Mouse (Mus musculus) testis, postnatal 10 days (tissue): ENCODE results near the gene Iqcg.
A peak's percentile ranks its signal among the peaks of the same experiment; 100 is the strongest.
"Not testable (repeated sequence)": the region's sequence is repeated elsewhere in the genome, so short reads cannot be mapped to it uniquely, and the experiment has no call there.

Source experiments
- DNase-seq: peaks from one replicate; pipeline ENCODE4 v3.0.0; 2021; ENCODE audit warnings: low spot score

The Iqcg gene

DNA sequence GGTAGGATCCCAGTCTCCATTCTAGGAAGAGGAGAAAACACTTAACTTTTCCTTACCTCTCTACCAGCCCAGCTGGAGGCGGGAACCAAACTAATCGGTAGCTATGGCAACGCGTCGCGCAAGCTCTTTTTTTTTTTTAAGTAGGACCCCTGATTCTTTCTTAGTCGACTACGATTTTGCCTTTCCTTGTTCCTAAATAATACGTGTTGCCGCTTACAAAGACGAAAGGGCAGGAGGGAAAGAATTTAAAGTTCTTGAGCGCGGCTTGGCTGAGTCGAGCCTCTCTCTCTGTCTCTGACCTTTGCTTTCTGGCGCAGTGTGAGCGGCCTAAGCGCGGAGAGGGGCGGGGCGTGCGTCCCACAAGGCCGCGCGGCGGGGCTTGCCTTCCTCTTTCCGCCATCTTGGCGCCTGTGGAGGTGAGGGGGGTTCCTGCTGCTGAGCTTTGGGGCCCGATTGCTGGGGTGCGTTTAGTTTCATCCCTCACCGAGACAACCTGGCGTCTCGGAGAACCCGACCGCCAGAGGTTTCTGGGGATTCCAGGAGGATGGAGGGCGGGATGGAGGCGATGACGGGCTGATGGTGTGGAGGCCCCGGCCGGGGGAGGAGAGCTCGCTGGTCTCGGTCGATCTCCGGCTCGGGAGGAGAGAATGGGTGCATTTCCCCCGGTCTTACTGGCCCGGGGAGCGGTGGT, at the start of gene Iqcg, which contains the start of gene Rpl35a:
Gene Iqcg, minus strand, starts transcription at position 124 of the 691 bp plus-strand sequence.
Gene Rpl35a, plus strand, starts transcription at position 359 of the 691 bp plus-strand sequence.
- DNase-seq: peak; percentile 95

DNA sequence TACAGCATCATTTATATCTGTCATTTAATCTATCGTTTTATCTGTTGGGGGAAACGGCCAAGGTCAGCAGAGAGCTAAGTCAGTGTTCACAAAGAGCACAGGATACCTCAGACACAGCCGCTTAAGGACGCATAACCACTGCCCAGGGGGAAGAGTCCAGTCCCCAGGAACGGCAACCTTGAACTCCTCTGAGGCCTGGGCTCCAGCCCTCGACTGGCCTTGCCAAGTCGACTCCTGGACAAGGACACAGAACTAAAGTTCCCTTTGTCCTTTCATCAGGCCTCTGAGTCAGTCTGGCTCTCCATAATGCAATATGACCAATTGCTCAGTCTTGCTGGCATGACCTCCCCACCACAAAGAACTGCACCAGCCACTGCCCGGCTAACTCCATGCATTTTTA, 29.6 kb upstream of the Iqcg start:
- no peak for DNase-seq

DNA sequence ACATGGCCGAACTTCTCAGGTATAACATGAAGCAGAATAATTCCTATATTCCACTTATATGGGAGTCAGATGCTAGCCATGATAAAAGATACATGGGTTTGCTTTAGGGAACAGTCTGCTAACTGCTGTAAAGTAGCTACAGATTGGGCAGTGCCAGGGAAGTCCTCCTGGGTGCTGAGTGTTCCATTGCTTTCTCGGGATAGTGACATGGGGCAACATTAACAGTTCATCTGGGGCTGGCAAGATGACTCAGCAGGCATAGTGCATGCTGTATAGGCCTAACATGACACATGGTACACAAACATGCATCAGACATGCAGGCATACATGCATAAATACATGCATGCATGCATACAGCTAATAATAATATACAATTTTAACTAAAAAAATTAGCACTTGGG, 28.0 kb upstream of the Iqcg start:
- no peak for DNase-seq

DNA sequence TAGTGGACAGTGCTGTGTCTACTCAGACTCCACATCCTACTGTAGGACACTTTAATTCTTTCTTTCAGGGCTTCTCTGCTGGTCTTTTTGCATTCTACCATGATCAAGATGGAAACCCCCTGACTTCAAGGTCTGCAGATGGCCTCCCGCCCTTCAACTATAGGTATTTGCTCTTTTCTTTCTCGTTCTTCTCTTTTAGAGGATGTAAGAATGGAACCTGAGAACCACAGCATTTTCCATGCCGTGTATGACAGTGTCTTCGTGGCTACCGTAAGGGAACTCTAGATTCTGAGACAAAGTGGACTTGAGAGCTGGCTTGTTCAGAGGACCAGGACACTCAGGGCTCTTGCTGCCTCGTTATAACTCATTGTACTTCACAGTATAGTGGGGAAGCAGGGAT, 26.9 kb upstream of the Iqcg start:
- DNase-seq: no peak

DNA sequence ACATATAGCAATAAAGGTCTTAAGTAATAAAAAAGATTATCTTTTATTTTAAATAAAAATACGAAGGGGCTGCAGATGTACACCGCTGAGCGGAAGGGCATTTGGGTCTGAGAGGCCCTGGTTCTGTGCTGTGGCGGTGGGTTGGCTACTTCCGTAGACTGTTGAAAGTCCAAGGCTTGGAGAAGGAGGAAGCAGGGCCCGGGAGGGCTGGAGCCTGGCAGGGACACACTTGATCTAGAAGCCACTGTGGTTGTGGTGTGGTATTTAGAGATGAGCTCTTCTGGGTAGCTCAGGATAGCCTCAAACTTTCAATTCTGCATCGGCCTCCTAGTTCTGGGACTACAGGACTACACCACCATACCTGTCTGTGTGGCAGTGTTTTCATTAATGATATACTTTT, 24.0 kb upstream of the Iqcg start:
- no peak for DNase-seq

DNA sequence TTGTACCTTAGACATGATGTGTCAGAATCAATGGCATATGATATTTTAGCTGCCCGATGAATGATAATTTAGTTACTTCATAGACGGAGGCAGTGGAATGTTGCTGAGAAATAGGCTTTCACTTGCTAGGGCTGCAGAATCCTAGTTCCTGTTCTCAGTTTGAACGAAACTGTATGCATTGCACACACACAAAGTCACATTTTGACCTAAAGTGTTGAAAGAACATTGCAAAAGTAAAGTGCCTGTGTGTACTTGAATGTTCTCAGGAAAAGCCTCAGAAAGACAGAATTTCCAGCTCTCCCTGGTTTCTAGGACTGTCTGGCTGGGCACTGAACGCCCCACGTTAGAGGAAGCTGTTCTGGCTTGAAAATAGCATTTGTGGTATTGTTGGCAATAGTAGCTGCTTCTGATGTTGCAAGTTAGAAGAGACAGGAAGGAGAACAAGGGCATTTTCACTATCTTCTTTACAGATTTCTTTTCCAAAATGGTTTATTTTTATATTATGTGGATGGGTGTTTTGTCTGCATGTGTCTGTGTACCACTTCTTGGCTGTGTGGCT, 21.1 kb upstream of the Iqcg start:
- no peak for DNase-seq

DNA sequence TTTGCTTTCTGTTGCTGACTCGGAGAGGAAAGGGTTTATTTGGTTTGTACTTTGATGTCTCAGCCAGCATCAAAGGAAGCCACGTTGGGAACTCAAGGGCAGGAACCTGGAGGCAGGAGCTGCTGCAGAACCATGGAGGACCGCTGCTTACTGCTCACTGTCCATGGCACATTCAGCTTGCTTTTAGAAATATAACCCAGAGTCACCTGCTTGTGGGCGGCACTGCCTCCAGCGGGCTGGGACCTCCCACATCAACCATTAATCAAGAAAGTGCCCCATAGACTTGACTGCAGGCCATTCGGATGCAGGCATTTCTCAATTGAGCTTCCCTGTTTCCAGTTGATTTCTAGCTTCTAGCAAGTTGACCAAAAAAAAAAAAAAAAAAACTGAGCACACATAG, 20.1 kb upstream of the Iqcg start:
- DNase-seq: no peak

DNA sequence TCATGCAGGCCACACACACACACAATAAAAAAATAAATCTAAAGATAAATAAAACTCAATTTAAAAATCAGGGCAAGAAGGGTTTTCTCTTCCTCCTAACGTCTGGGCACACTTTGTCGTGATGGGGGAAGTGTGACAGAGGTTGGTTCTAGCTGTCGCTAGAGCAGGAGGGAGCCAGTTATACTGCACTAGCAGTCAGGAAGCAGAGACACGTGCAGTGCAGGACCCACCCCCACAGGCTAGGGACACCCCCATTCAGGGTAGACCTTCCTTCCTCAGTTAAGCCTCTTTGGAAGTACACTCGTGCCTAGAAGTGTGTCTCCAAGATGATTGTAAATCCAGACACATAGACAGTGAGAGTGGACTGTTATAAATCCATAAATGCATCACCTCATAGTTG, 18.9 kb upstream of the Iqcg start:
- DNase-seq: no peak

DNA sequence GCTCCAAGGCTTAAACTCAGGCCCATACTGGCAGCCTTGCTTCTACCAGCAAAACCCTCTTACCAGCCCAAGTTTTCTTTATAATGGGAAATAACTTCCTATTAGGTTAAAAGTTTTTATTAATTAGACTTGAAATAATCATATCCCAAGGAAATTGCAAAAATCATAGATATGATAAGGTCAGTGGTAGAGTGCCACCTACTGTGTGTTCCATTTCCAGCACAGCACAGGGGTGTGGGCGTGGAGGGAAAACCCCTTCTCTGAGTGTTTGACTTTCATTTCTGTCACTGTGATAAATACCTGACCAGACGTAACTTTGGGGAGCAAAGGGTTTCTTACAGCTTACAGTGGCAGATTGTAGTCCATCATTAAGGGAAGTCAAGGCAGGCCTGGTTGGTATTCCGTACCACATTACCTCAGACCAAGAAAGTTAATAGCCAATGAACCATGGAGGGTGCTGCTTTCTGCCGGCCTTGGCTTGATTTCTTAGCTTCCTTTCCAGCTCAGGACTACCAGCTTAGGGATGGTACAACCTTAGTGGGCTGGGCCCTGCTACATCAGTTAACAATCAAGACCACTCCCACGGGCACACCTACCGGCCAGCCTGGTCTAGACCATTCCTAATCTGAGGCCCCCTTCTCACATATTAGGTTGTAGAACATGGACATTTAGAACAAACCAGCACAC, 17.0 kb upstream of the Iqcg start:
- DNase-seq: no peak

DNA sequence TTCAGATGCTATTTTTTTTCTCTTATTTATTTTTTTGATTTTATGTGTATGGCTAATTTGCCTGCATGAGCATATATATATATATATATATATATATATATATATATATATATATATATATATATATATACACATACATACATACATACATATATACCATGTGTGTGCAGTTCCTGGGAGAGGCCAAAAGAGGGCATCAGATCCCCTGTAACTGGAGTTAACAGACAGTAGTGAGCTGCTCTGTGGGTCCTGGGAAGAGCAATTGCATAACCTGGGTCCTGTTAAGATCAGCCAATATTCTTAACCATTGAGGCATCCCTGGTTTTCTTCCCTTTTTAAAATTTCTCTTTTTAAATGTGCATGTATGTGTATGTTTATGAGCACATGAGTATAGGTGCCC, 14.9 kb upstream of the Iqcg start:
- no peak for DNase-seq

DNA sequence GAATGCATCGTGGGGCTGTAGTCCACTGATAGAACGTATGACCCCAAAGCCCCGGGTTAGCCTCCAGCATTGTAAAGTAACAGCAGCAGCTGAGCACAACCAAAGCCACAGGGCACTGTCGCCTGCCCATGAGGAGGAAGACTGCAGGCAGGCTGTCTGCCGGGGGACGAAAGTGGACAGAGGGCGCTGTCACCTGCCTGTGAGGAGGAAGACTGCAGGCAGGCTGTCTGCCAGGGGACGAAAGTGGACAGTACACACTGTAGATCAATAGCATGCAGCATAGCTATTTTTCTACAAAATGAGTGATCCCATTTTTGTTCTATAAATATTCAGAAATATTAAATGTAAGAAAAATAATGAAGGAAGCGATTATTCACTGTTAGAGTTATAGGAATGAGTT, 8.6 kb upstream of the Iqcg start:
- no peak for DNase-seq

DNA sequence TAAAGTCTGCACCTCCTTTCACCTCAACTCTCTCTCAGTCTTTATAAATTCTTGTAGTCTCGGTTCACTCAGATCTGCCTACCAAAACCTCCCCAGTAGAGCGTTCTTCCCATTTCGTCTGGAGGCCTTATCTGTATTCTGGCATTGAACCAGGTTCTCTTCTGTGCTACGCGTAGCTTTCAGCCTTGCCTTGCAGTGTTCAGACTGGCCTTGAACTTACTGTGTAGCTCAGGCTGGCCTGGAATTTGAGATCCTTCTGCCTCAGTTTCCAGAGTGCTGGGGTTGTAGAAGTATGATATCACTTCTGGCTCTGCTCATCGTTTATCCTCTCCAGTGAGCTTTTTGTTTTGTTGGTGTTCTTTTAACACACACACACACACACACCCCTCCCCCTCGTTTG, 7.2 kb upstream of the Iqcg start:
- no peak for DNase-seq

DNA sequence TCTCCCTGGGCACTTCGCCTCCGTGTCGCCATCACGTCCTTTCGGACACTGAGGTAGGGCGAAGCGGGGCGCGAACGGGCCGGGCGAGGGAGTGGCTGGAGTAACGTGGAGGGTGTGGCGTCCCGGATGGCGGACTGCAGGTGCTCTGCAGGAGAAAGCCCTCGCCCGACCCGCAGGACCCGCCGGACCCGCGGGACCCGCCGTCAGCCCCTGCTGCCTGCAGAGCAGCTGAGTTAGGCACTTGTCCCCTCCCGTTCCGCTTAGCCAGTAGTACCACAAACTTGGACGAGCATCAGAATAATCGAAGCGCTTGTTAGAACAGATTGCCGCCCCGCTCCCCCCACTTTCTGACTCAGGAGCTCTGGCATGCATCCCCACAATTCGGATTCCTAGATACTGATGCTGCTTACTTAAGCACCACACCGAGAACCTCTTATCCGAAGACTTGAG, 6.7 kb upstream of the Iqcg start:
- DNase-seq: peak; percentile 78

DNA sequence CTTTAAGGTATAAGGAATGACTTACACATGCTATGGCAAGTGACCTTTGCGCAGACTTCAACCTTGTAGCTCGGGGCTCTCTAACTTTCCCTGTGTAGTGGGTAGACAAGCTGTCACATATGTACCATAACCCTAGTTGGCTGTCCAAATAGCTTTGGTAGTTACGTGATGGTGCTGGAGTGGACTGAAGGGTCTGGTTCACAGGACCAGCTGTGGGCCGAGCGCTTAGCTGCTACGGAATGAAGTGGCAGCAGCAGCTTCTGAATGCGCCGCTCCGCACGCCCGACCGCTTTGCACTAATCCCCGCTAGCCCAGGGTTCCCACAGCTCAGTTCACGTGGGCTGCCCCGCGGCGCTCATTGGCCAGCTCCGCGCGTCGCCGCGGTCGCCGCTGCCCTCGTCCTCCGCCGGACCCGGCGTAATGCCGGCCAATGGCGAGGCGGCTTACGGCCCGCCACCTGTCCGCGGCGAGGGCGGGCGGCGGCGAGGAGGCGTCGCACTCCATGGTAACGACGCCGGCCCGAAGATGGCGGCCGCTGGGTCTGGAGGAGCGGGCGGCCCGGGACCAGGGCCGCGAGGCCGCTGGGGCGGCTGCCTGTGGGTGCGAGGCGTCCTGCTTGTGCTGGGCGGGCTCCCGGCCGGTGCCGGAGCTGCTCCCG, 6.1 kb upstream of the Iqcg start, which contains the start of gene Lmln:
Gene Lmln, plus strand, starts transcription at position 498 of the 658 bp plus-strand sequence.
- peak; percentile 88 for DNase-seq

DNA sequence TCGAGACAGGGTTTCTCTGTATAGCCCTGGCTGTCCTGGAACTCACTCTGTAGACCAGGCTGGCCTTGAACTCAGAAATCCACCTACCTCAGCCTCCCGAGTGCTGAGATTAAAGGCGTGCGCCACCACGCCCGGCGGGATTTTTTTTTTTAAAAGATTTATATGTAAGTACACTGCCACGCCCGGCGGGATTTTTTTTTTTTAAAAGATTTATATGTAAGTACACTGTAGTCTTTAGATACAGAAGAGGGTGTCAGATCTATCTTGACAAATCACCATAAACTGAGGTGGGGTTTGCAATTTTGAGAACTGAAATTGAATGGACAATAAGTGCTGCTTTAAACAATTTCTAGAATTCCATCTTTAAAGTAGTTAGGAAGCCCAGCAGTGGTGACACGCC, 5.4 kb upstream of the Iqcg start:
- no peak for DNase-seq

DNA sequence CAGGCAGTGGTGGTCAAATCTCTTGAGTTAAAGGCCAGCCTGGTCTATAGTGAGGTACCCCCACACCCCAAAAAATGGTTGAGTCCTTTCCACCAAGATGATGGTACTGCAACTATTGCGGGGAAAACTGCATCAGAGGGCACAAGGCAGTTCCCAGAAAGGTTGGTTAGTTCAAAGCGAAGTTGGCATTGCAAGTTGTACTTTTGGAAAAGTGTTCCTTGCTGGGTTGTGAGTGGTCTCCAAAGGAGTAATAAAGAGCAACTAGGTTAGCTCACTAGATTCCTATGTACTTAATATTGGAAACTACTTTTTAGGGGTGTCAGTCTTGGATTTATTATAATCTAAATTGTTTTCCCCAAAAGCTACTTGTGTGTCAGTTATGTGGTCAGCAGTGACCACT, 4.9 kb upstream of the Iqcg start:
- no peak for DNase-seq

DNA sequence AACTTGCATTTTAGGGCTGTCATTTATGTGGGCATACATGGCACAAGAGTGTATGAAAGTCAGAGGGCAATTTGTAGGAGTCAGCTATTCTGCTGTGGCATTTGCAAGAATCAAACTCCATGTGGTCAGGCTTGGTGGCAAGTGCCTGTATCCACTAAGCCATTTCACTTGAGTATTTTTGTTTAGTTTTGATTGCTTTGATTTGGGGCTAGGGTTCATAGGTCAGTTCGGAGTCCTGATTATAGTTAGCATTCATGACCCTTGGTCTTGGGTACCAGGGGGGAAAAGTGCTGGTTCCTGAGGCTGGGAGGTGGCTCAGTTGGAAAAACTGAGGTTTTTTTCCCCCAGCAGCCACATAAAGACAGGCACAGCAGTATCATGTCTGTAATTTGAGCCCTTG, 3.5 kb upstream of the Iqcg start:
- DNase-seq: no peak

DNA sequence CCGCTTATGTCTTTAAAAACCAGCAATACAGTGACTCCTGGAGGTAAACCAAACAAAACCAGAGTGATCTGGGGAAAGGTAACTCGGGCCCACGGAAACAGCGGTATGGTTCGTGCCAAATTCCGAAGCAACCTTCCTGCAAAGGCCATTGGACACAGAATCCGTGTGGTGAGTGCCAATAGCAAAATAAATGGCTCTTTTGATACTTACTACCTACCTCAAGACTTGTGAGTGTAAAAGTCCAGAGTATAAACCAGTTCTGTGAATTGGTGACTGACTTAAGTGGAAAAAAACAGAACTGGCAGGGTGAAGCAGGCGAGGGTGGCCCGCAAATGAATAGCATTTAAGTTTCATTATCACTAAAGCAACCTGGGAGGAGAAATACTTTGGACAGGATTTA, 2.6 kb upstream of the Iqcg start:
- not testable (repeated sequence) for DNase-seq

DNA sequence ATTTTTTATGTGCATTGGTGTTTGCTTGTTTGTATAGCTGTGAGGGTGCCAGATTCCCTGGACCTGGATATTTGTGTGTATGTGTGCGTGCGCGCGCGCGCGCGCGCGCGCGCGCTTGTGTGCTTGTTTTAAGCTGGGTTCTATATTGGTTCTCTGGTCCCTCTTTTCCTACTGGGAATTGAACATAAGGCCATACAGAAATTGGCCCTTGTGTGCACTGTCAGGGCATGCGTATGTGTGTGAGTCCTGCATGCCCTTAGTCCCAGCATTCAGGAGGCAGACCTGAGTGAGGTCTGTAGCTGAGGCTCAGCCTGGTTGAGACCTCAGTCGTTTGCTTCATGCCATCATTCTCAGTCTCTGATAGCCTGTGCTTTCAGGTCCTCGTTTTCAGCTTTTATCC, 2.0 kb upstream of the Iqcg start:
- DNase-seq: no peak

DNA sequence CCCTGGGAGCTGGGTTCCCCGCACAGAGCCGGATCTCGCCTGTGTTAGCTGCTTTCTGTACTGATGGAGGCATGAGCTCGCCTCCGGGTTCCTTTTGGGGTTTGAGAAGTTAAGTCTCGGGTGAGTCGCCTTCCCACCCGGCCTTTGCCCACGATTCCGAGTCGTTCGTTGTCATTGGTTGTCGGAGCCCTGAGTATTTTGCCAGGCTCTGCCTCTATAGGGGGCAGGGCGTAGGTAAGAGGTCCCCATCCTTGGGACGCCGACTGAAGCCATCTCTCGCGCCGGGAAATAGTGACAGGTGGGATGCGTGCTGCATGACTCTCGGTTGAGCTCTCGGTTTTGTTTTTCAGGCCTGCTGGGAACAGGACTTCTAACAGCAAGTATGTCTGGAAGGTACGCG, 768 bp upstream of the Iqcg start:
- no peak for DNase-seq

DNA sequence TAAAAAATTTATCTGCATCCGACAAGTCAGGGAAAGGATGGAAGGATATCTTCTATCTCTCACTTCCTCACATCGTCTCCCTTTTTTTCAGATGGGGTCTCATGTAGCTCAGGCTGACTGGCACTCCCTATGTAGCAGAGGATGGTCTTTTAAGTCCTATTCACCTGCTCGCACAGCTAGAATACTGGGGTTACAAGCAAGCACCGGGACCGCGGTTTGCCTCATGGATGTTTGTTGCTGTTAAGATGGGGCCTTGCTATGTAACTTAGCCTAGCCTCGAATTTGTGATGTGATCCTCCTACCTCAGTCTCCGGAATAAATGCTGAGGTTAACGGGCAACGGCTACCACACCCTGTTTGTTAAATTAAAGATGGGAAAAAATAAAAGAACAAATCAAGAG, 363 bp downstream of the Iqcg start:
- DNase-seq: no peak

DNA sequence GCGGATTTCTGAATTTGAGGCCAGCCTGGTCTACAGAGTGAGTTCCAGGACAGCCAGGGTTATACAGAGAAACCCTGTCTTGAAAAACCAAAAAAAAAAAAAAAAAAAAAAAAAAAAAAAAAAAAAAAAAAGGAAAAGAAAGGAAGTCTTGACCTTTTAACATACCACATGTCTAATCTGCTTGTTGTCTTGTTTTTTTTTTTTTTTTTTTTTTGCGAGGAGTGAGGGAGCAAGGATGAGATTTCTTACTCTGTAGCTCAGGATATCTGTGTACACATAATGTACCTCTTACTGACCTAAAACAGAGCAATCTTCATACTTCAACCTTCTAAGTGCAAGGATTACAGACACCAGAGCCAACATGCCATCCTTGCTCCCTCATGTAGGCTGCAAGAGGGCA, 1.1 kb downstream of the Iqcg start:
- DNase-seq: not testable (repeated sequence)

DNA sequence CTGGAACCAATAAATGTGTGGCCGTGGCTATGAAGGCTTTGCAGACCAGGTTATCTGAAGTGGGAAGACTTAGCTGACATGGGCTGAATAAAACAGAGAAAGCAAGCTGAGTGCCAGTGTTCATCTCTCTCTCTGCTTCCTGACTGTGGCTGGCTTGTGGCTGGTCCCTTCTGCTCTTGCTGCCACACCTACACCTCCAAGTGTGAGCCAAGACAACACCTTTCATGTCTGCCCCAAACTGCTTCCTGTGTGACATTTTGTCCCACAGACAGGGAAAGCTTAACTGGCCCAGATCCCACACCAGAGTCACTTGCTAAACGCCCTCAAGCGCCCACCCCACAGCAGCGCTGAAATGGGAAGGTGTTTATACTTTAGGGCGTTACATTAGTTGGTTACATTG, 2.9 kb downstream of the Iqcg start:
- no peak for DNase-seq
